Mouse (Mus musculus) kidney, postnatal 25 days (tissue): ENCODE data around the gene Nrip2.

ENCODE experiments used
- DNase-seq, 2 experiments: peaks; one replicate each; pipeline ENCODE4 v3.0.0; 2021; ENCODE audit warnings: mixed read lengths in 2 of 2

The Nrip2 gene

GRCm38 (mm10) chr6:128438317-128438870 is 39.3 kb downstream of the Nrip2 start, which contains the start of gene Fkbp4:
TSS of gene Fkbp4 (minus strand) at chr6:128438677.
- DNase-seq, result peak; percentile 92 to 97

GRCm38 (mm10) chr6:128438871-128439341 is 39.8 kb downstream of the Nrip2 start:
- peak in 1 of 2 experiments; percentile 57 for DNase-seq

- DNase-seq, result no peak
These were observed 41.1 kb downstream of the Nrip2 start for GRCm38 (mm10) chr6:128440238-128440637.

DNA sequence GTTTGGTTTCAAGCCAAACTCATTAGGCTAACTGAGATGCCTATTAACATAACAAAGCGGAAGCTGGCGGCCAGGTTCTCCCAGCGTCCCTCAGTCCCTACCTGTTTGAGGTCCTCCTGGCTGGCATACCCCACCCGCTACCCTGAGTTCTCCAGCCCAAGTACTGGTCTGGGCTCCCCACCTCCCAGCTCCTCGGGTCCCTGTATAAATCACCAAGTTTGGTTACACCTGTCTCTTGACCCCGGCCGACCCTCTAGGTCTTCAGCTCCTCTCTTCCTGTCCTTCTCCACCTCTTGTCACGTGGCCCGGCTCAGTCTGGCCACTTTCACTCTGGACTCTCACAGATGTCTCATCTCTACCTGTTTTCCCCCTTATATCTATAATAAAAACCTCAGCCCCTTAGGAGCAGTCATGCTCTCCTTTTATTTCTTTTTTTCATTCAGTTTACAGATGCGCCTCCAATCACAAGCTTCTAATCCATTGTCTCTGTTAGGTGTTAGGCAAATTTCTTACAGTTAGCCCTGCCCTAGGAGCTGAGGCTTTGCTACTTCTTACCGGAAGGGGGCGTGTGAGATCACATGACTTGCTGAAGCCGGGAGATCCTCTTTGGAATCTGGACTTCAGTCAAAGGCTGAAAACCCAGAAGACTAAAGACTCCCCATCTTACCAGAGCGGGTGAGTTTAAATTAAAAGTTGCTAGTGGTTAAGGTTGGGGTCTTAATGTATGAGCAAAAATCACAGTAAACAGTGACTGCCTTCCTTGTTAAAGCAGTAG is 46.9 kb downstream of the Nrip2 start:
- DNase-seq, result peak; percentile 80 to 88

DNA sequence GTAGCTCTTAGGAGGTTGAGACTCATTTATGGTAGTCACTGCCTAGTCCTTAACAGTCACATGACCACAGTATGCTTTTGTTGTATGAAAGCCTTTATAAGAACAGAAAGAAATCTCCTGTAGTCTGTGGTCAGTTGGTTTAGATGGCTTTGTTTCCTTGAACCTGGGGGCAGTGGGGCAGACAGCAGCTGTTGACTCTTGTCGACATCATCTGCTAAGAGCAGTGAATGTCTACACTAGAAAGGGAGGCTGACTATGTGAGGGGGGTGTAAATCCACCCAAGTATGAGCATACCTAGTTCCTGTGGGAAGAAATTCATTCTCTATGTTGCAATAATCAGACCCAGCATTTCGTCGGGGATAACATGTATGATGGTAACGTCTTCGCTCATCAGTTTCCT is 48.0 kb downstream of the Nrip2 start:
- DNase-seq, result no peak

DNA sequence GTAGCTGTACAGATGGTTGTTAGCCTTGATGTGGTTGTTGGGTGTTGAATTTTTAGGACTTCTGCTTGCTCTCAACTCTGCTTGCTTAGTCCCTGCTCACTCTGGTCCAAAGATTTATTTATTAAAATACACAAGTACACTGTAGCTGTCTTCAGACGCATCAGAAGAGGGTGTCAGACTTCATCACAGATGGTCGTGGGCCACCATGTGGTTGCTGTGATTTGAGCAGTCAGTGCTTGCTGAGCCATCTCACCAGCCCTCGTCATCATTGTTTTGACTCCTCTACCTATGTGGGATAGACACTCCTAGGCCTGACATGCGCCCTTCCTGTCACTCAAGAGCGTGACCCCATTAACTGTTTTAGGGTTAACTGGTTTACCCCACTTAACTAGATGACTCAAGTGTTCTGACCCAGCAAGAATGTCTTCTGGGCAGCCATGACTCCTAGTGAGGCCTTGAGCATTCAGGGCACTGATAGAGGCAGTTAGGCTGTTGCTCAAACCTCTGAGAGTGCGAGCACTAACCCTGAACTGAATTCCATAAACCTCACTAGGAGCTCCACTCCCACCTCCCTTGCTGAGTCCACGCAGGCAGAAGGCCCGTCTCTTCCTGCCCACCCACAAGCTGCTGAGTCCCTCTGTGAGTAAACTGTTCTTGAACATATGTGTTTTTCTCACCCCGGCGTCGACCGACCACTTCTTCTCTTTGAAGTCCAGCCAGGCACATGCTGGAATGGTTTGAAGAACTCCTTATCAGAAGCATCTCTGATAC is 56.9 kb downstream of the Nrip2 start:
- DNase-seq, result no peak

DNA sequence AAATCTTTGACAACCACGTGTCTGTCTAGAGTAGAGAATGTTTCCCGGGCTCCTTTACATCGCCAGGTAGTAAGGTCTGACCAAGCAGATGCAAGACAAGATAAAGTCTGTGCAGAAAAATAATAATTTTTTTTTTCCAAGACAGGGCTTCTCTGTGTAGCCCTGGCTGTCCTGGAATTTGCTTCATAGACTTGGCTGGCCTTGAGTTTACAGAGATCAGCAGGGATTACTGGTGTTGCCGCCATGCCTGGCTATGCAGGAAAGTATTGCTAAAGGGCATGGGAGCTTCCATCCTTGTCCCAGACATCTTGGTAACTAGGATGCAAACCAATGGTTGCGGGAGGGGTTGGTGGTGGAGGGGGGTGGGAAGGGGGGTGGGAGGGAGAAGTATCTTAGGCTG is 58.1 kb downstream of the Nrip2 start:
- DNase-seq, result no peak

GRCm38 (mm10) chr6:128460321-128460720 is 61.2 kb downstream of the Nrip2 start:
- DNase-seq, result no peak

GRCm38 (mm10) chr6:128460729-128461503 is 61.8 kb downstream of the Nrip2 start:
- DNase-seq, result no peak

- no peak for DNase-seq
These were observed 62.5 kb downstream of the Nrip2 start for GRCm38 (mm10) chr6:128461606-128462005.

- no peak for DNase-seq
These were observed 65.9 kb downstream of the Nrip2 start for GRCm38 (mm10) chr6:128464996-128465395.
